Mouse (Mus musculus) duodenum, adult 2 months (tissue): ENCODE results near the gene Lta. TPM values are rescaled to one million over a fixed set of nuclear protein-coding genes. Genes with fewer than 3 reads are reported as not detected.

Experiments used
- polyA plus RNA-seq: library from polyadenylated mRNA; depleted of rRNA; stranded (reverse); fragments of >200 nt; gene quantifications from 2 replicates; pipeline ENCODE4 v1.2.3, GENCODE M21; 2012; ENCODE audit warnings: low replicate concordance; rRNA removed

Lta gene
- 0.70 and 1.1 TPM in 2 replicates for polyA plus RNA-seq

DNA sequence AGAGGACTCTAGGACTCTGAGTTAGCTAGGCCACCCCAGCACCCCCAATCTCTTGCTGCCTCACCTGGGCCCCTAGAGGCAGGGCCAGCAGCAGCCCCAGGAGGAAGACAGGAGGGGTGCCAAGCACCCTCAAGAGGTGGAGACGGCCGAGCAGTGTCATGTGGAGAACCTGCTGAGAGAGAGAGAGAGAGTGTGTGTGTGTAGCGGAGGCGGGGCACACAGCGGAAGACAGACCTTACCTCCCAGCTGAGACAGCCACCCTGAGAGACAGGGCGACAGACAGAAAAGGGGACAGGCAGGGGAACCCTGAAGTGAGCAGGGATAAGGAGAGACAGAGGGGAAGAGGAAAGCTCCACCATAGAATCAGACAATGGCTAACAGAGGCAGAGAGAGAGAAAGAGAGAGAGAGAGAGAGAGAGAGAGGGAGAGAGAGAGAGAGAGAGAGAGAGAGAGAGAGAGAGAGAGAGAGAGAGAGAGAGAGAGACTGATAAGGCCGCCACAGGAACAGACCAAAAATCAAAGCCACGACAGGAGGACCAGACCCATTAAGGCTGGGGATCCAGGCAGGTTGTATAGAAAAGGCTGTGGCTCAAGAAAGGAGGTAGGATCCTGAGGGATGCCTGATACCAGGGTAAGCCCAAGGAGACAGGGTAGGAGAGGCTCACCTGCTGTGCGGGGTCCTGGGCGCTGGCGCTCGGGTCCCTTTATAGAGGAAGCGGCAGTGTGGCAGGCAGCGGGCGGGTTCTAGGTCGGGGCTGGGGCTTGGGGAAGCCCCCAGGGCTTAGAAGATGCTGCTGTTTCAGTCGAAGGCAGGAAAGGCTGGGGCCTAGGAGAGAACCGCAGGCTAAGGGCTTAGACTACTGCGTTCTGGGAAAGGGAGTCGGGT, at the start of gene Lta:
Gene Lta (minus strand): TSS at position 858 of the 886 bp plus-strand sequence.

DNA sequence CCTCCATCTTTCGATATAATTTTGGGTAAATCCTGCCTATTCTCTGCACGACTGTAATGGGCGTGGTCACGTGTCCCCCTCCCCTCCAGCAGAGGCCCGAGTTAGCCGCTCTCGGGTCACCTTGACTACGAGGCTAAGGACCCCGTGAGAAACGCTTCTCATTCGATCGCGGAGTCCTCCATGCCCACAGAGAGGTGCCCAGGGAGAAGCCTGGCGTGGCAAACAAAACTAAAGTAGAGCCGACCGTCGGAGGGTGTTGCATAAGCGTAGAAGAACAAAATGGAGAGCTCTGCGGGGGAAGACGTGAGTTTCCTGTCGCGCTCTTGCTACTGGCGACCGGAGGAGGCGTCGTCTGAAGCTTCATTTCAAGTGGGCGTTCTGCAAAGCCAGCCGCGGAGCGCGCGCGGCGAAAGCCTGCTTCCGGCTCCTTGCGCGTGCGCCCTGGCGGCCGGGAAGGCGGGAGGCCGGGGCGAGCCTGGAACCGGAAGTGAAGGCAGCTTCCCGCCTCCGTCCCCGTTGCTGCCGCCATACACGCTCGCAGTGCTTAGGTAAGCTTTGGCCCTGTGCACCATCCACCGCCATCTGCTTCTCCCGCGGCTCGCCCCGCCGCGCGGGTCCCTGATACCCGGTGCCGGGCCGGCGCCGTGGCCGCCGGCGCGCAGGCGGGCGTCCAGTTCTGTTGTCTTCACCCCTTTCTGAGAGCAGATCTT, 36.3 kb upstream of the Lta start, which contains the start of gene Ddx39b:
Gene Ddx39b (plus strand): TSS at position 442 of the 710 bp plus-strand sequence.

DNA sequence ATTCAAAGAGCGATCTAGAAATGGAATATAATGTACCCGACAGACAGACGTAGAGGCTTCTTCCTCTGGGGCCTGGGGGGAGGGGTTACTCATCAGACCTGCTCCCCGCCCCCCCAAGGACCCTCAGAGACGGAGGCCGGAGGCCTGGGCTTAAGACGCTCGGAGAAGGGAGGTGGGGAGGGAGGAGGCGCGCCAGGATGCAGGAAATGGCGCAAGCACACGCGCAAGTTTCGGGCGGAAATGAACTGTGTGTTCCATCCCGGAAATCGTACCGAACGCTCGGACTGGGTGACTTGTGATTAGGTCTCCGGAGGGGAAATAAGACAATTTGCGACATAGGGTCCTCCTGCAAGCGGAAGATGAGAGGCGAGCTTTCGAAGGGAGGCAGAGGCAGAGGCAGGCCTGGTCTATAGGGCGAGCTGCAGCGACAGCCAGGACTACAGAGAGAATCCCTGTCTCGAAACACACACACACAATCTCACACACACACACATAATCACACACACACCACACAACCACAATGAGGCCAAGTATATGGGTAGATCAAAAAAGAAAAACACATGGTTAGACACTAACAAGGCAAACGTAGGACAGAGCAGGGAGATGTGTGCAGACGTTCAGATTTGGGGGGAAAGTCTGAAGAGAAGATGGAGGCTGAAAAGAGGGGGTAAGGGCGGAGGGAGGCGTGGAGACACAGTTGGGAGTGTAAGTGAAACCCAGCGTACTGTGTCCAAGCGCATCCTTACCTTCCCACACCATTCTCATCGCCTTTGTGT, 30.7 kb upstream of the Lta start, which contains the start of gene Nfkbil1:
Gene Nfkbil1 (minus strand): TSS at position 179 of the 776 bp plus-strand sequence.

DNA sequence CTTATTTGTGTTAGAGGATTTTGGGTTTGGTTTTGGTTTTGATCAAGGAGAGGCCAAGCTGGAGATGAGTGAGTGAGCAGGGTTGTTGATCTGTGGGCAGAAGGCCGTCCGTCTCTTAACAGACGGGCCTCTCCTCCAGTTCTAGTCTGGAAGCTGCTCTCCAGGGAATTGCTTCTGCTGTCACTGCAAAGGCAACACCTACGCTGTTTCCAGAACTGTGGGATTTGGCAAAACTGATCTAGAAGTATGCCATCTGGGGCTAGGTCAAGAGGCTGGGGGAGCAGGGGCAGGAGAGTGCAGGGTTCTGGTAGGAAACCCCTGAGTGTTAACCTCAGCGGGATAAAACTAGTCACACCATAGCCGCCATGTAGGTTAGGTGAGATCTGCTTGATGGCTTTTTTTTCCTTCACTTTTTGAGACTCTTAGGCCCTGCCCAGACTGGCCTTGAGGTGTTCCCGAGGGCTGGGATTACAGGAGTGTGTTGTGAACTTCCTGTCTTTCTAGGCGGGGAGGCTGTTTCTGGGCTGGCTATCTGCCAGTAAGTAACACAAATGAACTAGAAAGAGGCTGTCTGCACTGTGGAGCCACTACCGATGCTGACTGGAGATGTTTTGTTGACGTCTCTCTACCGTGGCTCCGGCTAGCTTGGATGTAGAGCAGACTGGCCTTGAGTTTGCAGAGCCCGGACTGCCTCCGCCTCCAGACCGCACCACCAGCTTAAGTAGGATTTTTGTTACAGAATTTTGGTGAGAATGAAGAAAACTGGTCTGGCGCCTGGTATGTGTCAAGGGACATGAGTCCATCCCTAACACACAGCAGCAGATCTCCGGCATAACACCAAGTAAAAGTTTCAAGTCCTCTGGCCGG, 28.2 kb upstream of the Lta start, which contains the start of gene Atp6v1g2:
Gene Atp6v1g2 (plus strand): TSS at position 547 of the 867 bp plus-strand sequence.

DNA sequence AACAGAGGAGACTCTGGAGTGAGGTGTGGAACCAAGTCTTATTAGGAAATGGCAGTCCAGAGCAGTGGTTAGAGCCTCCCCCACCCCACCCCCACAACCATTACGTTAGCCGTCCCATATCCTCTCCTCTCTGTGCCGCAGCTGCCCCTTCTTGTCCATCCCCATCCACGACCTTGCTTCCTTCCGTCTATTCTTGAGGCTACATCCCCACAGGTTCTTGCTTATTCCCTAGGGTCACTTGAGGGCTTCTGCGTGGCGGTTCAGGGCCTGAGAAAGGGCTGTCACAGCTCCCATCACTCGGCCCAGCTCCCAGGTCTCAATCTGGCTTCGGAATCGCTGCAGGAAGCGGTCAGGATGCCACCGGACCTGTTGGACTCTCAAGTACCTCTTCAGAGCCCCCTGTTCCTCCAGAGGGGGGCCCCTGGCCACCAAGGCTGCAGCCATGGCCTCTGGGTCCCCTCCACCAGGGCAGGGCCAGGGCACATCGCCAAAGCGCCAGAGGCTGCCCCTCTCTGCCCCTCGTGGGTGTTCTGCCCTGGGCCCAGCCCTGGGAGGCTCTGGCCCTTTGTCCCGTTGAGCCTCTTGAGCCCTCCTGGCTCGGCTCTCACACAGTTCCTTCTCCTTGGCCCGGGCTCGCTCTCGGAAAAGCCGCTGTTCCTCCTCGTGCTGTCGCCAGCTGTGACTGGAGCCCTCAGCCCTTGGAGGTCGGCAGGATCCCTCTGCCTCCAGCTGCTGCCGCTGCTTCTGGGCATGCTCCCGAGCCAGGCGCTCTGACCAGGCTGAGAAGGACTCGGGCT, 15.2 kb upstream of the Lta start, which contains the start of gene Gm16181:
Gene Gm16181 (plus strand): TSS at position 679 of the 797 bp plus-strand sequence.

DNA sequence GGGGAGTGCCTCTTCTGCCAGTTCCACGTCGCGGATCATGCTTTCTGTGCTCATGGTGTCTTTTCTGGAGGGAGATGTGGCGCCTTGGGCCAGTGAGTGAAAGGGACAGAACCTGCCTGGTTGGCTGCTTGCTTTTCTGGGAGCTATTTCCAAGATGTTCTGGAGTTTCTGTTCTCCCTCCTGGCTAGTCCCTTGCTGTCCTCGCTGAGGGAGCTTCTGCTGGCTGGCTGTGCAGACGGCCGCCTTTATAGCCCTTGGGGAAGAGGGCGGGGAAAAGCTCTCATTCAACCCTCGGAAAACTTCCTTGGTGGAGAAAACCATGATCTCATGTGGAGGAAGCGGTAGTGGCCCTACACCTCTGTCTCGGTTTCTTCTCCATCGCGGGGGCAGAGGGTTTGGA, 3.4 kb downstream of the Lta start, which contains the start of gene Tnf:
Gene Tnf (minus strand): TSS at position 221 of the 400 bp plus-strand sequence.

DNA sequence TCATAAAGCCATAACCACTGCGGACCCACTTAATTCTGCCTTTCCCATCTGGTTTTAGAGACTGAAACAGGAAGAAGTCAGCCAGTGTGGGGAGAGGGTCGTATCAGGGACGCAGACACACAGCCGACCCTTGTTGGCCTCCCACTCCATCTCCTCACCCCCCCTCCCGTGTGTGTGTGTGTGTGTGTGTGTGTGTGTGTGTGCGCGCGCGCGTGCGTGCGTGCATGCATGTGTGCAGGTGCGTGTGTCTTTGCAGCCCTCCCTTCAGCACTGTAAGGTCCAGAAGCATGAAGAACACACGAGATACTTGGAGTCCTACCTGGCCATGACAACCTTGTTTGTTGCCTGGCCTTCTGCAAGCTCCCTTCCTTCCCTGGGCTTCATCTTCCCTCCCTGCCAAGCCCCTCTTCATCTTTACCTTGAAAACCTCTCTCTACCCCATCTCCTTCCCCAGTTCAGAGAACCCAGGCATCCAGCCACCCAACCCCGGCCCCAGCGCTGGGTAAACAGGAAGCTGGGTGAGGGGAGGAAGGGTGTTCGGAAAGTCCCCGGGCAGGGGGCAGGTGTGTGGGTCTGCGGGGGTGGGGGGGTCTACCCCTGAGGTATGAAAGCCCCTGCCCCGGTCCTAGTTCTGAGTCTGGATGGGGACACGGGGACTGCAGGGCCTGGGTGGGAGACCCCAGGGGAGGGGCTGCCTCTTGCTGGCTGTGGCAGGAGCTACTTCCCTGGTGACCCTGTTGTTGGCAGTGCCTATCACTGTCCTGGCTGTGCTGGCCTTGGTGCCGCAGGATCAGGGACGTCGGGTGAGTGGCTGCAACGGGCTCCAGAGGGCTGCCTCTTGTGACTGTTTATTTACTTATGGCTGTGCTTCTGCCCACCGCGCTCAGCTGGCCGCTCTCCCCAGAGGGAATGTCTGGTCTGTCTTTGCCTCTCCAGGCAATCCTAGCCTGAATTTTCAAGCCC, 11.0 kb downstream of the Lta start, which contains the start of gene Ltb:
Gene Ltb (plus strand): TSS at position 559 of the 963 bp plus-strand sequence.

DNA sequence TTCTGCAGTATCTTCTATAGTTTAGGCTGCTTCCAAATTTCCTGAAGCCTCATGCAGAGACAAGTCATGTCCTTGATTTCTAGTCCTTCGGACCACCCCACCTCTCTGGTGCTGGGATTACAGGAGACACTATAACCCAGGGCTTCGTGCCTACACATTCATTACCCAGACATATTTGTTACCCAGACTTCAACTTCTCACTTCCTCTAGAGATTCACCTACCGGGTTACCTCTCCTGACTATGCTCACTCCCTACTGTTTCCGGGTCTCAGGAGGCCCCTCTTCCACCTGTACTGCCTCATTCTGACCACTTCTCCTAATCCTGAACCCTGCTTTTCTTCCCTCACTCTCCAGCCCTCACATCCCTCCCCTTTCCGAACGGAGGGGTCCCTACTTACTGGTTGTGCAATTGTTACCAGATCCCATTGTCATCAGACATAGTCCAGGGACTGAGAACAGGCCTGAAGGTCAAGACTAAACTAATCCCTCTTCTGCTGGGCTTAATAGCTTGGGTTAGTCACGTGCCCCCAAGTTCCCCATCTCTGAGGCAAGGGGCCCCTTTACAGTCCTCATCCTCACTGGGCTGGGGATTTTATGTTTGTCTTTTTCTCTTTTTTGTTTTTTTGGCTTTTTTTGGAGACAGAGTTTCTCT, 17.1 kb downstream of the Lta start, which contains the start of gene Lst1:
Gene Lst1 (minus strand): TSS at position 481 of the 652 bp plus-strand sequence.

DNA sequence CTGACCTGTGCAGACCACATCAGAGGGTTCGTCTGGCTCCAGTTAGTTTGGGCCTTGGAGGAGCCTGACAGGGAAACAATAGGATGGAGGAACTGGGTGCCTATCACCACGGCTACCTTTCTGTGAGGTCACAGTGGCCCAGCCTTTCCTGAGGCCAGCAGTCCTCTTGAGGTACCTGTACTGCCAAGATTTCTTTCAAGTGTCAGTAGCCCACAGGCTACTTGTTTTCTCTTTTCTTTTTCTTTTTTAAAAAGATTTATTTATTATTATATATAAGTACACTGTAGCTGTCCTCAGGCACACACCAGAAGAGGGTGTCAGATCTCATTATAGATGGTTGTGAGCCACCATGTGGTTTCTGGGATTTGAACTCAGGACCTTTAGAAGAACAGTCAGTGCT, 29.2 kb downstream of the Lta start, which contains the start of gene Aif1:
Gene Aif1 (minus strand): TSS at position 101 of the 400 bp plus-strand sequence.

DNA sequence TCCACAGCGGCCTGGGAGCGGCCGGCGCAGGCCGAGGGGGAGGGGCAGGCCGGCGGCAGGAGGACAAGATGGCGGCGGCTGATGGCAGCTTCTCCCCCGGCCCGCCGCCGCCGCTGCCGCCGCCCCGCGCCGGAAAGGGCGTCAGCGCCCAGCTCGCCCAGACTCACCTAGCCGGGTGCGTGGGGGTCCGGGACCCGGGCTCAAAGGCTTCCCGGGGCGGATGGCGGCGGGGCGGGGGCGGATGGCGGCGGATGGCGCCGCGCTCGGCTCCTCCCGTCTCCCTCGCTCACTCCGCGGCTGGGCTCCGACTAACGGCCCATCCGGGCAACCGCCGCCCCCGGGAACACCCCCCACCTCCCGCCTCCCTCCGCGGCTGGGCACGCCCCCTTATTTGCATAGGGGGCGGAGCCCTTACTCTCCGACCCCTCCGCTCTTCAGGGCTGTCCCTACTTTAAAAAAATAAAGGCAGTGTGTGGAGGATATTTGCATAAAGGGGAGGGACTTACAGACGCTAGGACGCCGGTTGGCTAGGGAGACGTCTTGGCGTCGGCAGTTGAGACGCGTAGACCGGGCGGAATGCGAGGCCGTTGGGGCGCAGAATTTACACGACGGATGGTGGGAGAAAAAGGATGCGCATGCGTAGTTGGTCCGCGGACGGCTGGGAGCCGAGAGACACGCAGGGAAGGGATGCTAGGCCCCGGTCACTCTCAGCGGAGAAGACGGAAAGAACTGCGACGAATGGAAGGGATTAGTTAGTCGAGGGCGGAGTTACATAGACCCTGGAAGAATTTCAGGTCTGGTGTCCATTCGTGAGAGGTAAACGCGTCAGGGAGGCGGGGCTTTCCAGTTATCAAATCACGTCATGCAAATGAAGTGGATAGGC, 40.3 kb downstream of the Lta start, which contains the start of gene Prrc2a:
Gene Prrc2a (minus strand): TSS at position 330 of the 883 bp plus-strand sequence.

Other genes starting within 250 kb of the Lta start
- 5.4 and 9.5 TPM in 2 replicates for gene Hspa1b, start 246.1 kb downstream of the Lta start, polyA plus RNA-seq
- gene Gm20481, start 235.4 kb downstream of the Lta start, polyA plus RNA-seq, result not detected in 2 replicates
- gene Hspa1a, start 233.2 kb downstream of the Lta start, polyA plus RNA-seq, result 4.9 and 6.7 TPM in 2 replicates
- 0.15 and 0.22 TPM in 2 replicates for gene Hspa1l, start 232.6 kb downstream of the Lta start, polyA plus RNA-seq
- gene Lsm2, start 223.5 kb downstream of the Lta start, polyA plus RNA-seq, result 88.2 and 110 TPM in 2 replicates
- 142 and 150 TPM in 2 replicates for gene Vars, start 204.4 kb downstream of the Lta start, polyA plus RNA-seq
- gene Vwa7, start 188.8 kb downstream of the Lta start, polyA plus RNA-seq, result 1.6 and 2.0 TPM in 2 replicates
- 0.41 and 0.69 TPM in 2 replicates for gene Sapcd1, start 177.3 kb downstream of the Lta start, polyA plus RNA-seq
- 2.0 and 5.6 TPM in 2 replicates for gene Msh5, start 158.6 kb downstream of the Lta start, polyA plus RNA-seq
- gene Clic1, start 155.4 kb downstream of the Lta start, polyA plus RNA-seq, result 133 and 202 TPM in 2 replicates
- gene Ddah2, start 146.3 kb downstream of the Lta start, polyA plus RNA-seq, result 13.4 and 17.5 TPM in 2 replicates
- gene Ly6g6c, start 140.0 kb downstream of the Lta start, polyA plus RNA-seq, result 0.85 and 7.5 TPM in 2 replicates
- 0.18 and 0.55 TPM in 2 replicates for gene Mpig6b, start 139.2 kb downstream of the Lta start, polyA plus RNA-seq
- 0.15 and 29.8 TPM in 2 replicates for gene Ly6g6e, start 128.4 kb downstream of the Lta start, polyA plus RNA-seq
- gene Ly6g6d, start 127.3 kb downstream of the Lta start, polyA plus RNA-seq, result 5.8 and 13.6 TPM in 2 replicates
- 3.3 and 4.6 TPM in 2 replicates for gene Ly6g6f, start 119.7 kb downstream of the Lta start, polyA plus RNA-seq
- gene Abhd16a, start 116.1 kb downstream of the Lta start, polyA plus RNA-seq, result 135 and 240 TPM in 2 replicates
- gene Ly6g5c, start 97.1 kb downstream of the Lta start, polyA plus RNA-seq, result not detected in 2 replicates
- gene Ly6g5b, start 89.9 kb downstream of the Lta start, polyA plus RNA-seq, result 1.7 TPM in 2 replicates
- 15.1 and 26.1 TPM in 2 replicates for gene Gpank1, start 83.9 kb downstream of the Lta start, polyA plus RNA-seq
- gene Csnk2b, start 83.3 kb downstream of the Lta start, polyA plus RNA-seq, result 334 and 557 TPM in 2 replicates
- 21.5 and 30.6 TPM in 2 replicates for gene D17H6S53E, start 79.0 kb downstream of the Lta start, polyA plus RNA-seq
- gene Apom, start 73.3 kb downstream of the Lta start, polyA plus RNA-seq, result 0.25 TPM in 2 replicates
- gene Bag6, start 70.2 kb downstream of the Lta start, polyA plus RNA-seq, result 179 and 180 TPM in 2 replicates
- 388 and 529 TPM in 2 replicates for gene Prrc2a, start 40.5 kb downstream of the Lta start, polyA plus RNA-seq
- gene Aif1, start 29.3 kb downstream of the Lta start, polyA plus RNA-seq, result 0.76 TPM in 1 of 2 replicates, not detected in the other
- gene Lst1, start 16.9 kb downstream of the Lta start, polyA plus RNA-seq, result 6.5 and 24.6 TPM in 2 replicates
- gene Ltb, start 10.9 kb downstream of the Lta start, polyA plus RNA-seq, result 6.3 and 41.5 TPM in 2 replicates
- 1.5 and 1.8 TPM in 2 replicates for gene Tnf, start 3.3 kb downstream of the Lta start, polyA plus RNA-seq
- not detected in 2 replicates for gene Gm16181, start 15.5 kb upstream of the Lta start, polyA plus RNA-seq
- 2.2 and 3.7 TPM in 2 replicates for gene Atp6v1g2, start 28.3 kb upstream of the Lta start, polyA plus RNA-seq
- gene Nfkbil1, start 30.4 kb upstream of the Lta start, polyA plus RNA-seq, result 27.0 and 39.7 TPM in 2 replicates
- 147 and 156 TPM in 2 replicates for gene Ddx39b, start 36.4 kb upstream of the Lta start, polyA plus RNA-seq
- gene H2-D1, start 57.4 kb upstream of the Lta start, polyA plus RNA-seq, result 447 and 1,433 TPM in 2 replicates
- gene H2-Q1, start 115.1 kb upstream of the Lta start, polyA plus RNA-seq, result 28.5 and 65.5 TPM in 2 replicates
- gene H2-Q2, start 136.9 kb upstream of the Lta start, polyA plus RNA-seq, result 350 and 1,003 TPM in 2 replicates
- gene H2-Q4, start 174.3 kb upstream of the Lta start, polyA plus RNA-seq, result 97.7 and 164 TPM in 2 replicates
- gene H2-Q6, start 219.5 kb upstream of the Lta start, polyA plus RNA-seq, result 16.0 and 40.0 TPM in 2 replicates
- 49.5 and 117 TPM in 2 replicates for gene H2-Q7, start 233.8 kb upstream of the Lta start, polyA plus RNA-seq